26 mouse cellular contexts compared by ENCODE assay signal in genomic region chrX:71525593-71526299, GRCm38 (mm10). TPM values are rescaled to one million over a fixed set of nuclear protein-coding genes. Genes with fewer than 3 reads are reported as not detected.
A peak's percentile ranks its signal among the peaks of the same experiment; 100 is the strongest.
DNase-seq lines count a peak whose midpoint lies in the region; ATAC-seq and TF ChIP-seq lines count a peak whose summit lies in the region.
"Had no signal": no experiment of that assay in that cellular context is flagged by ENCODE, and none has a peak within 500 bp of the region (broad histone marks: within the 10 kb centered on the region; RNA-seq: fewer than 3 reads in every experiment).

No protein-coding gene starts in this region.

- no peak for DNase-seq in liver, embryonic 11.5 days (ENCODE audit: low spot score)
- DNase-seq in liver (no peak), MEL (ENCODE audit: low read depth, low spot score) (peak; percentile 49)
- no peak for DNase-seq in liver, embryonic 14.5 days (ENCODE audit: low read depth in 3 of 3, low spot score in 3 of 3)
- DNase-seq in spleen, adult 18-20 months: no peak
- no peak for DNase-seq in hindbrain, embryonic 10.5 days (ENCODE audit: low spot score)
- no peak for DNase-seq in left cerebral cortex, adult 9 months (ENCODE audit: low spot score in 2 of 2)
- DNase-seq: adrenal gland, adult 8-10 months; adrenal gland, postnatal 25 days; B cell, adult 2 months; cerebellum, adult 18-20 months; cerebellum, adult 9-10 months; cerebellum, postnatal 14 days; gastrocnemius, postnatal 25 days; heart, adult 18-20 months; heart, postnatal 10 days; heart, postnatal 36 days had no signal

- no peaks in the 10 kb centered on the region for H3K79me2 ChIP-seq in MEL (ENCODE audit: control insufficient read depth, insufficient read depth, low read length, poor library complexity)

- TF ChIP-seq EP300 in MEL (IDR thresholded peaks at IDR 0.05; ENCODE audit: low read depth in 1 of 2, low read length in 2 of 2): peak; percentile 31 to 54; a peak in 2 of 4 replicates
- peak; percentile 75 for TF ChIP-seq EP300 in liver, embryonic 14.5 days (IDR thresholded peaks at IDR 0.05; ENCODE audit: low read depth)

- H3K9ac ChIP-seq in liver, embryonic 11.5 days (ENCODE audit: low read depth, low read length): no peak overlapping the region
- 0 out of 2 replicates have a peak overlapping the region, but pooled peaks have one; percentile 1 for H3K9ac ChIP-seq in MEL (ENCODE audit: control insufficient read depth, low read depth, low read length, poor library complexity, severe bottlenecking)
- no peak overlapping the region for H3K9ac ChIP-seq in liver, embryonic 14.5 days (replicated peaks)
- H3K9ac ChIP-seq: forebrain, embryonic 12.5 days; forebrain, embryonic 15.5 days; heart, embryonic 12.5 days; heart, embryonic 15.5 days; hindbrain, embryonic 14.5 days had no signal

- TF ChIP-seq CTCF in MEL (IDR thresholded peaks at IDR 0.05 in 2 of 3, conservative IDR thresholded peaks at IDR 0.05 in 1 of 3; ENCODE audit: control insufficient read depth in 1 of 3, insufficient read depth in 1 of 3, low read depth in 2 of 3, low read length in 3 of 3, poor library complexity in 1 of 3, severe bottlenecking in 1 of 3): no peak
- TF ChIP-seq CTCF in liver, embryonic 14.5 days (IDR thresholded peaks at IDR 0.05; ENCODE audit: low read depth): no peak

- peak overlapping the region; percentile 48 for H3K27ac ChIP-seq in liver, embryonic 11.5 days (ENCODE audit: low read depth, low read length)
- H3K27ac ChIP-seq in MEL (ENCODE audit: control insufficient read depth, low read depth, low read length): peak overlapping the region; percentile 57
- peak overlapping the region; percentile 54 for H3K27ac ChIP-seq in liver, embryonic 14.5 days
- no peak overlapping the region for H3K27ac ChIP-seq in hindbrain, embryonic 10.5 days
- H3K27ac ChIP-seq: forebrain, embryonic 12.5 days; forebrain, embryonic 15.5 days; heart, embryonic 15.5 days; hindbrain, embryonic 14.5 days; hindbrain, postnatal 0 days had no signal

- no peak for TF ChIP-seq POLR2A in MEL (IDR thresholded peaks at IDR 0.05; ENCODE audit: control insufficient read depth in 1 of 2, insufficient read depth in 1 of 2, low read depth in 1 of 2, low read length in 2 of 2, poor library complexity in 1 of 2)

- H3K4me2 ChIP-seq in liver, embryonic 11.5 days: no peak overlapping the region
- H3K4me2 ChIP-seq in liver, embryonic 14.5 days (ENCODE audit: low read depth): peak overlapping the region; percentile 22; the same call in 1 of the 2 replicates
- H3K4me2 ChIP-seq: forebrain, embryonic 12.5 days; forebrain, embryonic 15.5 days; heart, embryonic 12.5 days; heart, embryonic 15.5 days; hindbrain, embryonic 14.5 days had no signal

- peak; percentile 72 for ATAC-seq in liver, embryonic 11.5 days (replicated peaks; ENCODE audit: low FRiP score)
- ATAC-seq in liver, embryonic 14.5 days (ENCODE audit: insufficient read depth): peak; percentile 68; the same call in 1 of the 2 replicates
- peak; percentile 35 for ATAC-seq in megakaryocyte progenitor cell, adult 5-6 weeks (replicated peaks; ENCODE audit: poor library complexity)
- ATAC-seq: activated CD4-positive, CD25-positive, alpha-beta regulatory T cell, adult 4 months; forebrain, embryonic 15.5 days; hindbrain, postnatal 0 days had no signal

- H3K4me3 ChIP-seq in liver, embryonic 11.5 days (ENCODE audit: low read depth, low read length): no peak overlapping the region
- peak overlapping the region; percentile 4 to 34; a peak in 1 of 4 replicates for H3K4me3 ChIP-seq in MEL (ENCODE audit: control insufficient read depth in 1 of 2, insufficient read depth in 1 of 2, low read depth in 2 of 2, low read length in 2 of 2)
- H3K4me3 ChIP-seq in liver, embryonic 14.5 days (ENCODE audit: insufficient read depth in 1 of 2, low read depth in 2 of 2, low read length in 2 of 2): no peak overlapping the region
- no peak overlapping the region for H3K4me3 ChIP-seq in hindbrain, embryonic 10.5 days
- H3K4me3 ChIP-seq: forebrain, embryonic 12.5 days; forebrain, embryonic 15.5 days; heart, embryonic 12.5 days; heart, embryonic 15.5 days had no signal

- TF ChIP-seq RAD21 in MEL (IDR thresholded peaks at IDR 0.05; ENCODE audit: low read depth, low read length): no peak

- no peaks in the 10 kb centered on the region for H3K36me3 ChIP-seq in liver, embryonic 11.5 days (ENCODE audit: control insufficient read depth, insufficient read depth, low read length)
- peaks cover 0 to 28% of the 10 kb centered on the region in 2 experiments; a peak in 2 of 4 replicates for H3K36me3 ChIP-seq in MEL (ENCODE audit: control insufficient read depth in 1 of 2, insufficient read depth in 2 of 2, low read length in 2 of 2)
- H3K36me3 ChIP-seq in liver, embryonic 14.5 days (replicated peaks; ENCODE audit: control insufficient read depth, insufficient read depth, low read depth): no peaks in the 10 kb centered on the region
- no peaks in the 10 kb centered on the region for H3K36me3 ChIP-seq in hindbrain, embryonic 10.5 days
- H3K36me3 ChIP-seq: forebrain, embryonic 12.5 days; forebrain, embryonic 15.5 days; heart, embryonic 12.5 days; heart, embryonic 15.5 days had no signal

- H3K9me3 ChIP-seq in liver, embryonic 11.5 days (ENCODE audit: control insufficient read depth, low read length): no peaks in the 10 kb centered on the region
- no peaks in the 10 kb centered on the region for H3K9me3 ChIP-seq in MEL (replicated peaks; ENCODE audit: insufficient read depth, low read length)
- H3K9me3 ChIP-seq in liver, embryonic 14.5 days (ENCODE audit: control insufficient read depth, low read length): no peaks in the 10 kb centered on the region
- no peaks in the 10 kb centered on the region for H3K9me3 ChIP-seq in hindbrain, embryonic 10.5 days
- H3K9me3 ChIP-seq: forebrain, embryonic 12.5 days; forebrain, embryonic 15.5 days; heart, embryonic 12.5 days; heart, embryonic 15.5 days had no signal

- H3K4me1 ChIP-seq in liver, embryonic 11.5 days (replicated peaks; ENCODE audit: control insufficient read depth, insufficient read depth, low read length): peaks cover 8% of the 10 kb centered on the region; the same call in 1 of the 2 replicates
- peaks cover 10 to 20% of the 10 kb centered on the region in 2 experiments for H3K4me1 ChIP-seq in MEL (ENCODE audit: control insufficient read depth in 1 of 2, insufficient read depth in 2 of 2, low read length in 2 of 2)
- peaks cover 14 to 19% of the 10 kb centered on the region in 2 experiments for H3K4me1 ChIP-seq in liver, embryonic 14.5 days (replicated peaks; ENCODE audit: control insufficient read depth in 2 of 2, insufficient read depth in 2 of 2, low read length in 1 of 2)
- 0 out of 2 replicates have a peak, but pooled peaks cover 7% of the 10 kb centered on the region for H3K4me1 ChIP-seq in hindbrain, embryonic 10.5 days (replicated peaks)
- H3K4me1 ChIP-seq: forebrain, embryonic 12.5 days had no signal

- no peaks in the 10 kb centered on the region for H3K27me3 ChIP-seq in liver, embryonic 11.5 days (replicated peaks; ENCODE audit: control insufficient read depth, insufficient read depth, low read length)
- no peaks in the 10 kb centered on the region for H3K27me3 ChIP-seq in MEL (ENCODE audit: control insufficient read depth in 1 of 2, insufficient read depth in 2 of 2, low read length in 2 of 2)
- H3K27me3 ChIP-seq in liver, embryonic 14.5 days (ENCODE audit: control insufficient read depth, insufficient read depth, low read length): no peaks in the 10 kb centered on the region
- no peaks in the 10 kb centered on the region for H3K27me3 ChIP-seq in hindbrain, embryonic 10.5 days (ENCODE audit: insufficient read depth, poor library complexity, severe bottlenecking)
- H3K27me3 ChIP-seq: CH12.LX; forebrain, embryonic 12.5 days; forebrain, embryonic 15.5 days had no signal

- 40% methylated on average over 3 of the region's 3 CpGs for WGBS in liver, embryonic 11.5 days
- WGBS in liver, embryonic 14.5 days (ENCODE audit: insufficient replicate concordance): 18% methylated on average over 3 of the region's 3 CpGs
- 83% methylated on average over 3 of the region's 3 CpGs for WGBS in hindbrain, embryonic 10.5 days

TF ChIP-seq in MEL, 35 proteins besides CTCF, POLR2A, EP300 and RAD21 (continues in another document):
- TF ChIP-seq POLR2AphosphoS5 (IDR thresholded peaks at IDR 0.05; ENCODE audit: borderline replicate concordance, low read depth, low read length) (no peak), BHLHE40 (IDR thresholded peaks at IDR 0.05; ENCODE audit: borderline replicate concordance, low read depth, low read length) (0 out of 2 replicates have a peak, but pooled peaks have one; percentile 18), GATA1 (IDR thresholded peaks at IDR 0.05; ENCODE audit: low read depth, low read length) (peak; percentile 63), MYC (IDR thresholded peaks at IDR 0.05; ENCODE audit: low read depth, low read length) (no peak), SMC3 (IDR thresholded peaks at IDR 0.05; ENCODE audit: low read depth, low read length) (no peak), RCOR1 (IDR thresholded peaks at IDR 0.05; ENCODE audit: low read depth, low read length) (peak; percentile 12; the same call in 1 of the 2 replicates), USF2 (IDR thresholded peaks at IDR 0.05; ENCODE audit: borderline replicate concordance in 1 of 2, insufficient read depth in 1 of 2, low read depth in 1 of 2, low read length in 2 of 2) (no peak)

RNA-seq across cellular contexts. Expression of gene Hmgb3, which starts 30.0 kb away (rescaled TPM):
- 475 and 501 TPM in 2 replicates for polyA plus RNA-seq in liver, embryonic 11.5 days (2014; fragmentation: Nextera tagmentation; extraction: Ambion mirVana)
- total RNA-seq in MEL (2012; rRNA removed): 110 and 127 TPM in 2 replicates
- 100 to 1,000 TPM in 1 of 2 experiments, not detected in 1; 181 TPM for polyA plus RNA-seq in MEL (2012; ENCODE audit: insufficient read depth in 1 of 2, insufficient read length in 2 of 2, low read depth in 1 of 2, low replicate concordance in 2 of 2, missing spikeins in 1 of 2)
- polyA plus RNA-seq in liver, embryonic 14.5 days (2012; rRNA removed): 95.7 and 170 TPM in 2 replicates
- polyA plus RNA-seq in liver, embryonic 14.5 days (2014; fragmentation: Nextera tagmentation; extraction: Ambion mirVana): 148 and 169 TPM in 2 replicates
- 92.2 and 113 TPM in 2 replicates for total RNA-seq in megakaryocyte progenitor cell, adult 5-6 weeks (2015)
- total RNA-seq in megakaryocyte progenitor cell, adult 5-6 weeks (2017): 137 and 192 TPM in 2 replicates
- polyA plus RNA-seq in hindbrain, embryonic 10.5 days (2016; fragmentation: Nextera tagmentation; extraction: Ambion mirVana): 622 and 677 TPM in 2 replicates

RNA-seq across cellular contexts. Expression of gene Cd99l2, which starts 33.1 kb away (rescaled TPM):
- 17.2 and 19.0 TPM in 2 replicates for polyA plus RNA-seq in liver, embryonic 11.5 days (2014; fragmentation: Nextera tagmentation; extraction: Ambion mirVana)
- 7.7 and 7.9 TPM in 2 replicates for total RNA-seq in MEL (2012; rRNA removed)
- 10 to 100 TPM in 1 of 2 experiments, not detected in 1; 12.0 TPM for polyA plus RNA-seq in MEL (2012; ENCODE audit: insufficient read depth in 1 of 2, insufficient read length in 2 of 2, low read depth in 1 of 2, low replicate concordance in 2 of 2, missing spikeins in 1 of 2)
- 5.7 and 7.2 TPM in 2 replicates for polyA plus RNA-seq in liver, embryonic 14.5 days (2012; rRNA removed)
- polyA plus RNA-seq in liver, embryonic 14.5 days (2014; fragmentation: Nextera tagmentation; extraction: Ambion mirVana): 7.2 and 9.7 TPM in 2 replicates
- total RNA-seq in megakaryocyte progenitor cell, adult 5-6 weeks (2015): 3.9 and 5.6 TPM in 2 replicates
- total RNA-seq in megakaryocyte progenitor cell, adult 5-6 weeks (2017): 4.1 and 9.5 TPM in 2 replicates
- polyA plus RNA-seq in hindbrain, embryonic 10.5 days (2016; fragmentation: Nextera tagmentation; extraction: Ambion mirVana): 25.7 and 27.5 TPM in 2 replicates

Comparison
In these comparisons a context has a peak if more than half of its experiments do, and no peak if none do; other contexts are left out.
1. H3K4me3 ChIP-seq: peak in MEL (2 of 2); none in liver, embryonic 11.5 days (single experiment), liver, embryonic 14.5 days (0 of 2) and hindbrain, embryonic 10.5 days (single experiment).
2. Peak in every context shown above with its lines, with median percentiles within 50 percentile points of each other: ATAC-seq.